Mouse (Mus musculus): ENCODE measurements at regions not wholly inside any gene's neighbourhood (a gene's known extent, or its start where the extent isn't known, plus 50 kb on each side); places are given as distances from the start of the nearest gene placed in this dataset.
A peak's percentile ranks its signal among the peaks of the same experiment; 100 is the strongest.
"Not testable (repeated sequence)": the region's sequence is repeated elsewhere in the genome, so short reads cannot be mapped to it uniquely, and the experiment has no call there.

GRCm38 (mm10) chrX:4530652-4531051 is 160.2 kb downstream of the Btbd35f17 start:
- not testable (repeated sequence) for DNase-seq (ENCODE audit: inconsistent age in 2 of 2, low spot score in 1 of 2)

- not testable (repeated sequence) for DNase-seq (ENCODE audit: inconsistent age in 2 of 2, low spot score in 1 of 2)
Observed at GRCm38 (mm10) chrX:4543981-4544380, 173.5 kb downstream of the Btbd35f17 start.

- DNase-seq (ENCODE audit: inconsistent age in 2 of 2, low spot score in 1 of 2): peak in 1 of 2 experiments; percentile 21
Observed at GRCm38 (mm10) chrX:4548879-4549278, 178.4 kb downstream of the Btbd35f17 start.
